Mouse (Mus musculus) left cerebral cortex, postnatal 25 days (tissue): ENCODE measurements around the gene Lnx2. TPM values are rescaled to one million over a fixed set of nuclear protein-coding genes. Genes with fewer than 3 reads are reported as not detected.

Experiments used
- DNase-seq, 2 experiments: peaks; one replicate each; pipeline ENCODE4 v3.0.0; 2022; ENCODE audit warnings: low spot score in 2 of 2, mixed read lengths in 1 of 2
- intact Hi-C: fragments of 180-260 bp; cut with DNase I; formaldehyde crosslinking; loops from one replicate; pipeline ENCODE4 v1.15.1; 2025
- total RNA-seq, 2 experiments: library from RNA; stranded (reverse); gene quantifications; 2 replicates each; pipeline ENCODE4 v1.2.3; 2021

Lnx2 gene
- total RNA-seq: 1 to 10 TPM; 5.1 to 6.3 TPM

DNA sequence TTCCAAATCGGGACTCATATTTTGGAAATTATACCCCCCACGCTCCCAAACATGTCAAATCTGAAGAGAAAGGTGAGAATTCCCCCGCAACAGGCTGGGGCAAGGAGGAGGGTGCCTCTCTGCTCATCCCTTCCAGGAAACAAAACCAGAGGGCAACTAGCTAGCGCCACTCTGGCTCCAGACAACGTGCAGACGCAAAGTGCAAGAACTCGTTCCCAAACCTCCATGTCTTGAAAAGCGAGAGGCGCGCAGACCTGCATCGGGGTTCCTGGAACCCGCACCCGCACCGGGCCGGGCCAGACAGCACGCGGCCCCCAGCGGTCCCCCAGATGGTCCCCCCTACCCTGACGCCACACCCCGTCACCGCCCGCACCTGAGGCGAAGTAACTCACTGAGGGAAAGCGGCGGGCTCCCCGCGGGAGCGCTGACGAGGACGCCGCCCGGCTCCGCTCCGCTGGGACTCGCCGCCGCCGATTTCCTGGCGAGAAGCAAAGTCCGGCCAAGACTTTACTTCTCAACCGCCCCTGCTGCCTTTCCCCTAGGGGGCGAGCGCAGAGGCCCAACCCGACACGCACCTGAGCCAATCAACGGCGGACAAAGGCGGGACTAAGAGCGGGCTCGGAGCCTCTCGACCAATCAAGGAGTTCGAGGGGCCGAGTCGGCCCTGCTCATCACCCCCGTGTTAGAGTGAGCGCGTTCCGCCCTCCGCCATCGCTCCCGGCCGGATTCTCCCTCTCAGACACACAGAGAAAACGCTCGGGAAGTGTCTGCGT, at the start of gene Lnx2:
Lnx2 (minus strand) TSS at position 561 of the 773 bp plus-strand sequence.
- peak; percentile 97 to 99 for DNase-seq
- intact Hi-C loops: loop anchor here (2.0 to 5.0 kb wide), 4 partner anchors 21 to 114 kb away; partner anchors contain the start of gene Mtif3

DNA sequence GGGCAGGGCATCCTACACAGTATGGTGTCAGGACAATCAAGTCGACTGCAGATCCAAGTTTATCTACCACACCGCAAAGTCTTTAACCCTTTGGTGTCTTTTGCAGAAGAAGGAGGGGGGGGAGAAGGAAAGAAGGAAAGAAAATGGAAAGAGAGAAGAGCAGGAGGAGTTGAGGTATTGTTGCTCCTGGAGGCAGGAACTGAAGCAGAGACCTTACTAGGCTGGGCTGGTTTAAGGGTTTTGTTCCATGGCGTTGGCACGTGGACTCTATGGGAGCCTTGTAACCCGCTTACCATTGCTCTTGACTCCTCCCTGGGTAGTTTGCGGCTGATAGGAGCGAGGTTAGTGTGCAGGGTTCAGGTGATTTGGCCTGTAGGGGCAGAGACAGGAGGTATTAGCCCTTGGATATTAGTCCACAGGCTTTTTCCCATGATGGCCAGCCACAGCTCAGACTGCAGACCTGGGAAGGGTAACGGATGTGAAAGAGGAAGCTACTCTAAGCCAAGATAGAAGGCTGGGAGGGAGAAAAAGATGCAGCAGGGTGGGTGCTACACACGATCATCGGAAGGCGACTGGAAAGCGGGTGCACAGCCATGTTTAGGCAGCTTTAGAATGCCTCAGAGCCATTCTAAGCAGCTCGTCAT, 49.3 kb upstream of the Lnx2 start:
- DNase-seq: no peak
- intact Hi-C loops: no loop called here

- no peak for DNase-seq
- intact Hi-C loops: no loop called here
These were observed 48.4 kb upstream of the Lnx2 start for GRCm38 (mm10) chr5:147124794-147125193.

- intact Hi-C loops: no loop called here
These were observed 44.8 kb upstream of the Lnx2 start for GRCm38 (mm10) chr5:147121146-147121545.

DNA sequence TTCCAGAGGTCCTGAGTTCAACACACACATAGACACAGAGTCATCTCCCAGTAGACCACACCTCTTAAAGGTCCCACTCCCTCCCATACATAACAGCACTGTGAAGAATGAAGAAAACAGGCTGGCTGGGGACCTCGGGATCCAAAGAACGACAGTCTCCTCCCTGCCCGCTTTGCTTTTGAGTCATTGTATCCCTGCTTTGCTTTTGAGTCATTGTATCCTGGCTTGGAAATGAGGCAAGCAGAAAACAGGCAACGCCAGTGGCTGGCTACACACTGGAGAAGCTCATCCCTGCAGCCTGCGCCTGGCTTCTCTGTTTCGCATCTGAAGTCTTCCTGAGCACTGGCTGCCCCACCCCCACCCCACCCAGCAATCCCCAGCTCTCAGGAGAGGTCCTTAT, 40.6 kb upstream of the Lnx2 start:
- intact Hi-C loops: no loop called here

More at GRCm38 (mm10) chr5:147121146-147121545, 44.8 kb upstream of the Lnx2 start:
- DNase-seq: no peak

GRCm38 (mm10) chr5:147115631-147116030, 39.2 kb upstream of the Lnx2 start:
- intact Hi-C loops: no loop called here
- DNase-seq: no peak

More for the DNA sequence above, 40.6 kb upstream of the Lnx2 start:
- peak in 1 of 2 experiments; percentile 6 for DNase-seq

DNA sequence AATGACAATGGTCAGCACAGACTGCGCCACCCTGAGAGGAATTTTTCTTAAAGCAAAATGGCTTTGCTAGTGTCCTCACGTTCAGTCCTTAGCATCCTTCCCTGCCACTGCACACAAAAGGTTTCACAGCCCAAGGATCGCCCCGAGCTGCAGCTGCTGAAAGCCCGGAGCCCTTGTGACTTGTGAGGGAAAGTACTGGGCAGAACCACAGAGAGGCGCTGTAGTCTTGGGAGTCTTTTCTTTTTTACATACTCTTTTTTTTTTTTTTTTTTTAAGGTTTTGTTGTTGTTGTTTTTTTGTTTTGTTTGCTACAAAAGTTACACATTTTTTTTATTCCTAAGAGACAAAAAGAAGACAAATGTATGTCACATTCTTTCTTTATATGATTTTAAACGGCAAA, 38.4 kb upstream of the Lnx2 start:
- intact Hi-C loops: no loop called here
- no peak for DNase-seq

DNA sequence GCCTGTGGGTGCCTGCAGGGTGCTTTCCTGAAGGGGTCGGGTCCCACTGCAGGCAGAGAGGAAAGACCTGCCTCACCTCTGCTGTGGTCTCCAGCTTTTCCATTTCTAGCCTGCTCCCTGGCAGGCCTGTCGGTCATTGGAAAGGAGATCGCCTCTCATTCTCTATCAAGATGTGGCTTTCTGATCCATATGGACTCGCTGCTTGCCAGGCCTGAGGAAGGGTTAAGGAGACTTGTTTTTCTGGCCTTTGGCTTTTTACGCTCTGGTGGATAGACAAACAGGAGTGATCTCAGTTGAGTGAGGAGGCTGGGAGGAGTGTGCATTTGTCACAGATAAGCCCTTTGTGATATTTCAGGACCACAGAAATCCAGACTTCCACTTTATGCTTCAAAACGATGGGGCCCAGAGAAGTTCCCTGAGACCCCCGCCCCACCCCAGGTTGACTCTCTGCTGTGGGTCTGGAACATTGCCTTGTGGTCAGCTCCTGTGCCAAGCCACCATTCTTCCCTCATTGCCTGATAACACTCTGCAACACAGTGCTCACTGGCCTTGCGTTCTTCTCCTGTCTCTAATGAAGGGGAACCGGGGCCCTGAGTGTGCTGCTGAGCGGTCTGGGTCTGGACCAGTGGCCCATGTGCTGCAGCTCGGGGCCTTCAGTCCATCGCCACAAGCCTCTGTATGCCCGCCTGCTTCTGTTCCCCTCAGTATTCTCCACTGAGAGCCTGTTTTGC, 32.6 kb upstream of the Lnx2 start:
- intact Hi-C loops: no loop called here

DNA sequence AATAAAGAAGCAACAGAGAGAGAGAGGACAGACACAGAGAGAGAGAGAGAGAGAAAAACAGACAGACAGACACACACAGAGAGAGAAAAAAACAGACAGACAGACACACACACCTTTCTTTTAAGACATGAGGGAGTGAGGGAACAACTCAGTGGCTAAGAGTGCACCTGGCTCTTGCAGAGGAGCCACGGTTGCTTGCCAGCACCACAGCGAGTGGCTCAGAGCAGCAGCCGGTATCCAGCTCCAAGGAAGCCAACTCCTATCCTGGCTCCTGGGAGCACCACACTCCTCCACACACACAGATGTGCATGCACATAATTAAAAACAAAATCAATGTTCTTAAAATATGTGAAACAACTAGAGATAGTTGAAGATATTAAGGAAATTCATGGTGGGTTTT, 30.9 kb upstream of the Lnx2 start:
- DNase-seq: no peak
- intact Hi-C loops: no loop called here

More for the DNA sequence above, 32.6 kb upstream of the Lnx2 start:
- DNase-seq: no peak

- no peak for DNase-seq
- intact Hi-C loops: no loop called here
These were observed 25.9 kb upstream of the Lnx2 start for GRCm38 (mm10) chr5:147102295-147102694.

DNA sequence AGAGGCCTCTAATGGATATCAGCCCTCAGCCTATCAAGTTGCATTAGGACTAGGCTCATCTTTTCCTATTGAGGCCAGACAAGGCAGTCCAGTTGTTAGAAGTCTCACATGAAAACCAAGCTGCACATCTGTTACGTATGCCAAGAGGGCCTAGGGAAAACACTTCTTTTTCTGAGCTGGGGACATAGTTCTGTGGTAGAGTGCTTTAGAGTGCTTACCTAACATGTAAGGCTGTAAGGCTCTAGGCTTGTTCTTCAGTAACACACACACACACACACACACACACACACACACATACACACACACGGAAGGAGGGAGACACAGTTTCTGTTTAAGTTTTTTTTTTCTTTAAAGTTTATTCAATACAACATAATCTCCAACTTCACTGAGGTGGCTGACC, 23.8 kb upstream of the Lnx2 start:
- intact Hi-C loops: no loop called here
- no peak for DNase-seq

GRCm38 (mm10) chr5:147098667-147099066, 22.3 kb upstream of the Lnx2 start:
- intact Hi-C loops: no loop called here
- no peak for DNase-seq

DNA sequence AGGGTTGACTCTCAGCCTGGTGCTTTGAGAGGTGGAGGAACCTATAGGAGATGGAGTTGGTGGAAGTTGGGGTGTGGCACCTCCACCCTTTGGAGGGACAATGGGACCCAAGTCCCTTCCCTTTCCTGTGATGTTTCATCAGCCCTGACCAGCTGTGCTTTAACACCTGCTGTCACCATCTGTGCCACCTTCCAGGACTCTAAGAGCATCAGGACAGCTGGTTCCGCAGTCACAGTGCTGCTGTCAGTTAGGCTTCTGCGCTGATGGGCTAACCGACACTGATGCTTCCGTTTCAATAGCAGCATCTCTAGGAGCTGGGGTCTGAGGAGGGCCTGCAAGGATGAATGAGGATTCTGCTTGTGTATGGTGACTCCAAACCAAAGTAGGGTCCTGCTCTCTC, 20.2 kb upstream of the Lnx2 start:
- intact Hi-C loops: no loop called here
- DNase-seq: no peak

- no peak for DNase-seq
These were observed 17.9 kb upstream of the Lnx2 start for GRCm38 (mm10) chr5:147094296-147094695.

GRCm38 (mm10) chr5:147092448-147092847, 16.1 kb upstream of the Lnx2 start:
- intact Hi-C loops: no loop called here
- no peak for DNase-seq

More at GRCm38 (mm10) chr5:147094296-147094695, 17.9 kb upstream of the Lnx2 start:
- intact Hi-C loops: no loop called here

DNA sequence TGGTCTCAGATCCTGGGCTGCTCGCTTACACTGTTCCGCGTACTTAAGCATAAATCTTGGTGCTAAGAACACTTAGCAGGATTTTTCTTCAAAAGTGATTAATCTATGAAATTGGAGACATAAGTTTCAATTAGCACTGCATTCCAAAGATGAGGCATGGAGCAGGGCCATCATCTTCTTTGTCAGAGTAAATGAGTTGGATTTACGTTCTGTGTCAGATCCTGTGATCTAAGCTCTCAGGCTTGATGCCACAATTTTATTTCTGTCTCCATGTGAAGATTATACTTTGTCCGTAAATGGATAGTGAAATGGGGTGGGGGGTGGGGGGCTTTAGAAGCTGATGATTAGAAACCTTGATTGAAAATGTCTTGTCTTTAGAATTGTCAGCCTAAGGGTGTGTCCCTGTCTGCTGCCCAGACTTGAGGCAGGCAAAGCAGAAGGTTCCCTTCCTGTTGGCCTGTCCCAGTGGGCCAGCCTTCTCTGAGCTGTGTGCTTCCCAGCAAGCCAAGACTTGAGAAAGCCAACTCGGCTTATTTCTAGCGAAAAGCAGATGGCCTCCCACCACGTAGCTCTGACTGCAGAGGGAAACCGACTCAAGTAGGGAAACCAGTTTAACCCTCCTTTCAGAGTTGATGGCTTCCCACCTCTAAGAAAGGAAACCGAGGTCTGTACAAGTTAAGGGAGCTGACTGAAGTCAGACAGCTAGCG, 14.0 kb upstream of the Lnx2 start:
- intact Hi-C loops: no loop called here
- DNase-seq: peak in 1 of 2 experiments; percentile 79

GRCm38 (mm10) chr5:147089836-147090235, 13.4 kb upstream of the Lnx2 start:
- intact Hi-C loops: no loop called here
- DNase-seq: no peak

- no peak for DNase-seq
- intact Hi-C loops: no loop called here
These were observed 10.4 kb upstream of the Lnx2 start for GRCm38 (mm10) chr5:147086816-147087215.

- intact Hi-C loops: loop anchor here (2.0 kb wide), 1 partner anchor 31 kb away; no protein-coding TSS in a partner anchor
- DNase-seq: peak; percentile 74 to 94
These were observed 9.0 kb upstream of the Lnx2 start for GRCm38 (mm10) chr5:147085201-147085894.
